Mouse (Mus musculus): ENCODE measurements around the gene Spon1. TPM values are rescaled to one million over a fixed set of nuclear protein-coding genes. Genes with fewer than 3 reads are reported as not detected.

The Spon1 gene
- polyA plus RNA-seq, 1 experiment from 2014 or later, result 79.1 TPM

DNA sequence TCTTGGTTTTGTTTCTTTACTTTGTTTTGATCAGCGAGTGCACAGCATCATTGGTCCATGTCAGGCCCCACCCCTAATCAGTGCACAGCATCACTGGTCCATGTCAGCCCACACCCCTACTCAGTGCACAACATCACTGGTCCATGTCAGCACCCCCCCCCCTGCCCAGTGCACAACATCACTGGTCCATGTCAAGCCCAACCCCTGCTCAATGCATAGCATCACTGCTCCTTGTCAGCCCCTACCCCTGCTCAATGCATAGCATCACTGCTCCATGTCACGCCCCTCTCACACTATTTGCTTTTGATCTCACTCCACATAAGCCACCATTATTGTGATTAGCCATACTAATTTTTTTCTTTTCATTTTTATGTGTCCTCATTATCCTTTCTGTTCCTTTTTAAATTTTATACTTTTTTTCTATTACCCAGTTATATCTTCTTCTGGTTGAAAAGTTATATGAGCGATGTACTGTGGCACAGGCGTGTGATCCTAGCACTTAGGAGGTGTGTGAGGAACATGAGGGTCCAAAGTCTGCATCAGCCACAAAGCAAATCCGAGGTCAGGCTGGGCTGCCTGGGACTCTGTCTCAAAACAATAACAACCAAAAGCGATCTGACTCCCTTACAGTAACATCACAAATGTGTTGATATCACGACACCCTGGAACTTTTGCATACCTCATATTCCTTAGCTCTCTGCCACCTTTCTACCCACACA lies 128.3 kb downstream of the Spon1 start:
- no peak for DNase-seq (ENCODE audit: low spot score)
- 89% methylated on average over 7 of the region's 7 CpGs for WGBS
- no peak overlapping the region for H3K9ac ChIP-seq (ENCODE audit: low read length)
- H3K9me3 ChIP-seq (ENCODE audit: control insufficient read depth, low read length), result no peaks in the 10 kb centered on the region
- no peak overlapping the region for H3K27ac ChIP-seq (ENCODE audit: low read depth, low read length)
- H3K36me3 ChIP-seq (ENCODE audit: control insufficient read depth, insufficient read depth, low read length), result no peaks in the 10 kb centered on the region
- no peak for ATAC-seq (ENCODE audit: insufficient read depth, low FRiP score, low TSS enrichment)
- H3K4me1 ChIP-seq (ENCODE audit: control insufficient read depth, insufficient read depth, low read length), result no peaks in the 10 kb centered on the region
- no peak overlapping the region for H3K4me2 ChIP-seq (ENCODE audit: low read depth)
- H3K4me3 ChIP-seq (ENCODE audit: low read depth, low read length), result no peak overlapping the region
- H3K27me3 ChIP-seq (ENCODE audit: control insufficient read depth, insufficient read depth, low read length), result no peaks in the 10 kb centered on the region

DNA sequence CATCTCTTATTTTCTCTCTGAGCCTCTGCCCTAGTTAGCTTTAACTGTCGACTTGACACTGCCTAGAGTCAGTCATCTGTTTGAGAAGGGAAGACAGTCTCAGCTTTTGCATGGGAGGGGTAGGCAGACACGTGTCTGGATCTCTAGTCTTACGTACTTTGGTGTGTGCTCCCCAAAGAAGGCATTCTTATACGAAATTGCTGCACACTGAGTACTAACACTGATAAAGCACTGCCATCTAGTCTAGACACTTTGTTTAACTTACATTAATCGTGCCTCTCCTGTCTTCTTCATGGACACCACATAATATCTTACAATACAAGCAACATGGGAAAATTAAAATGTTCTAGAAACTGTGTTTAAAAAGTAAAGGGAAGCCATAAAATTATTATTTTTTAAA lies 129.5 kb downstream of the Spon1 start:
- Histone ChIP-seq H3K9me3 (ENCODE audit: control insufficient read depth, low read length) (no peaks in the 10 kb centered on the region), H3K27ac (ENCODE audit: low read depth, low read length) (no peak overlapping the region), H3K4me1 (ENCODE audit: control insufficient read depth, insufficient read depth, low read length) (no peaks in the 10 kb centered on the region), H3K27me3 (ENCODE audit: control insufficient read depth, insufficient read depth, low read length) (no peaks in the 10 kb centered on the region), H3K4me3 (ENCODE audit: low read depth, low read length) (no peak overlapping the region), H3K36me3 (ENCODE audit: control insufficient read depth, insufficient read depth, low read length) (no peaks in the 10 kb centered on the region), H3K9ac (ENCODE audit: low read length) (no peak overlapping the region), H3K4me2 (ENCODE audit: low read depth) (no peak overlapping the region)
- ATAC-seq (ENCODE audit: insufficient read depth, low FRiP score, low TSS enrichment) (no peak), DNase-seq (ENCODE audit: low spot score) (no peak)
- 83% methylated on average over 5 of the region's 5 CpGs for WGBS

DNA sequence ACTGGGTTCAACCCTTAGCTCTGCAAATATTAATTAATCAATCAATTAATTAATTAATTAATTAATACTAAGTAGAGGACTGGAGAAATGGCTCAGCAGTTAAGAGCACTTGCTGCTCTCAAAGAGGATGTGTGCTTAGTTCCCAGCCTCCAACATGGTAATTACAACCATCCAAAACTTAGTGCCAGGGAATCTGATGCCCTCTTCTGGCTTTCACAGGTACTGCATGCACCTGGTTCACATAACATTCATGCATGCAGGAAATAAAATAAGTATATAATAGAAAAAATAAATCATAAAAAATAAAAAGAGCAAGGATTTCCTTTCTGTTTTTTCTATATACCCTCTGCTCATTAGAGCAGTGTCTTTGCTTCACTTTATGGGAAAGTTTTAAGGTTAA lies 132.6 kb downstream of the Spon1 start:
- Histone ChIP-seq H3K4me1 (ENCODE audit: control insufficient read depth, insufficient read depth, low read length) (peaks cover 3% of the 10 kb centered on the region; the same call in 1 of the 2 replicates), H3K27ac (ENCODE audit: low read depth, low read length) (no peak overlapping the region), H3K4me2 (ENCODE audit: low read depth) (no peak overlapping the region), H3K9me3 (ENCODE audit: control insufficient read depth, low read length) (no peaks in the 10 kb centered on the region), H3K36me3 (ENCODE audit: control insufficient read depth, insufficient read depth, low read length) (no peaks in the 10 kb centered on the region), H3K9ac (ENCODE audit: low read length) (no peak overlapping the region), H3K4me3 (ENCODE audit: low read depth, low read length) (no peak overlapping the region), H3K27me3 (ENCODE audit: control insufficient read depth, insufficient read depth, low read length) (no peaks in the 10 kb centered on the region)
- DNase-seq (ENCODE audit: low spot score) (no peak), ATAC-seq (ENCODE audit: insufficient read depth, low FRiP score, low TSS enrichment) (no peak)

DNA sequence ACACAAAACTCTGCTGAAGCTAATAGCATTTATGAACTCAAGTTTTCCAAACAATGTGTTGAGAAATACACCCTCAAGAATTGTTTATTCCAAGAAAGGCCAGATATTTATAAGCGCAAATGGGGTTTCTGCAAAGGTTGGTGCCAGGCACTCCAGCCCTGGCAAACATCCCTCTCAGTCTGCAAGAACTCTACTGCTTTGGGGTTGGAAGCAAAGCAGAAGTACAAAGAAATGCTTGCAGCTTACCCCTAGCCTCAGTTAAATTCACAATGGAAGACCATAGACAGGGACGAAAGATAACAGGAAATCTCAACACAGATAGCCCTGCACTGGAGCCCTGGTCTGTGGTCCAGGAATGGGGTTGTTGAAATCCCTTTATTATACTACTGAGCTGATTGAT lies 135.7 kb downstream of the Spon1 start:
- no peak overlapping the region for H3K9ac ChIP-seq (ENCODE audit: low read length)
- DNase-seq (ENCODE audit: low spot score) (no peak), ATAC-seq (ENCODE audit: insufficient read depth, low FRiP score, low TSS enrichment) (no peak)
- no peak overlapping the region for H3K4me2 ChIP-seq (ENCODE audit: low read depth)
- WGBS, result 83% methylated on average over 2 of the region's 2 CpGs
- no peaks in the 10 kb centered on the region for H3K9me3 ChIP-seq (ENCODE audit: control insufficient read depth, low read length)
- H3K27ac ChIP-seq (ENCODE audit: low read depth, low read length), result no peak overlapping the region
- H3K4me1 ChIP-seq (ENCODE audit: control insufficient read depth, insufficient read depth, low read length), result peaks cover 3% of the 10 kb centered on the region; the same call in 1 of the 2 replicates
- H3K27me3 ChIP-seq (ENCODE audit: control insufficient read depth, insufficient read depth, low read length), result no peaks in the 10 kb centered on the region
- H3K36me3 ChIP-seq (ENCODE audit: control insufficient read depth, insufficient read depth, low read length), result no peaks in the 10 kb centered on the region
- H3K4me3 ChIP-seq (ENCODE audit: low read depth, low read length), result no peak overlapping the region

DNA sequence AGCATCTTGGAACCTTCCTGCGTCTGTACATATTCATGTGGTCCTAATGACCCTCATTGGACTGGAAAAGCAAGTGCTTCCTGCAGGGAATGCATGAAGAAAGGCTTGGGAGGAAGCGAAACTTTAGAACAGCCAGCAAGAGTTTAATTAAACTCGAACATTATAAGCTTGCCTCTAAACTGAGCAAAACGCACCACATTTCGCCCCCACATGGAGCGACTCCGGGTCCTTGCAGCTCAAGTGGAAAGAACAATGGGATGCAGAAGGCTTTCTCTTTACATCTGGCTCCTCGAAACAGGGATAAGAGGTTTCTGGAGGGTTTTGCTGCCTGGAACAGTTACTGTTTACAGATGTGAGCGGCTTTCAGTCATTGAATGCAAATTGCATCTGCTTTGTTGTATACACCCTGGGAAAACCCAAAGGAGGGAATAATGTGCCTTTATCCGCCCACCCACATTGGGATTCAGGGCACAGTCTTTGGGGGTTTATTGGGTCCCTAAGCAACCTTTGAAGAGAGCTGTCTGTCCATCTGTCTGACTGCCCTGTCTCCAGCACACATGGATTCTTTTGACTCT lies 136.2 kb downstream of the Spon1 start:
- 44% methylated on average over 10 of the region's 10 CpGs for WGBS
- H3K4me2 ChIP-seq (ENCODE audit: low read depth), result no peak overlapping the region
- H3K9ac ChIP-seq (ENCODE audit: low read length), result no peak overlapping the region
- no peaks in the 10 kb centered on the region for H3K9me3 ChIP-seq (ENCODE audit: control insufficient read depth, low read length)
- peaks cover 3% of the 10 kb centered on the region; the same call in 1 of the 2 replicates for H3K4me1 ChIP-seq (ENCODE audit: control insufficient read depth, insufficient read depth, low read length)
- no peak overlapping the region for H3K4me3 ChIP-seq (ENCODE audit: low read depth, low read length)
- no peak overlapping the region for H3K27ac ChIP-seq (ENCODE audit: low read depth, low read length)
- ATAC-seq (ENCODE audit: insufficient read depth, low FRiP score, low TSS enrichment), result no peak
- H3K27me3 ChIP-seq (ENCODE audit: control insufficient read depth, insufficient read depth, low read length), result no peaks in the 10 kb centered on the region
- DNase-seq (ENCODE audit: low spot score), result peak; percentile 30
- no peaks in the 10 kb centered on the region for H3K36me3 ChIP-seq (ENCODE audit: control insufficient read depth, insufficient read depth, low read length)

DNA sequence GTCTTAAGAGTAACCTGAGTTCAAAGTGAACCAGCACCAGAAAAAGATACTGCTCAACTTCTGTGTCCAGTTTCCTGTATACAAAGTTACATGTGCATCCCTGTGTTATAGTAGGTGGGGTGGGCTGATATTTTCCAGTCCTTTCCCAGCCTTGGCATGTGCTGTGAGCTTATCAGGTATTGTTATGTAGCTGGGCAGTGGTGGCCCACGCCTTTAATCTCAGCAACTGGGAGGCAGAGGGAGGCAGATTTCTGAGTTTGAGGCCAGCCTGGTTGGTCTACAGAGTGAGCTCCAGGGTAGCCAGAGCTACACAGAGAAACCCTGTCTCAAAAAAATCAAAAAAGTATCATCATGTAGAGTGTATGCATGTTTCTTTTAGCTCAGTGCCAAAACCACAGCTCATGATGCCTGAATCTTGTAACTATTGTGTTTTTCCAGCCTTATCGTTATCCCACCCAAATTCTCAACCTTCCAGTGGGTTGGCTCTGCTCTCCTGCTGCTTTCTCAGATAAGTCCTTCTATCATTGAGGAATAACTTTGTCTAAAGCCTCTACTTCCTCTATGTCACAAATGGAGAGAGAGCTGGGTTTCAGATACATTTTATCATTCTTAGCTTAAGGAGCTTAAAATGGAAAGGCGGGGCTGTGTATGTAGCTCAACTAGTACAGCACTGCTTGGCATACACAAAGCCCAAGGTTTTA lies 137.5 kb downstream of the Spon1 start:
- Histone ChIP-seq H3K27me3 (ENCODE audit: control insufficient read depth, insufficient read depth, low read length) (no peaks in the 10 kb centered on the region), H3K36me3 (ENCODE audit: control insufficient read depth, insufficient read depth, low read length) (no peaks in the 10 kb centered on the region), H3K9me3 (ENCODE audit: control insufficient read depth, low read length) (no peaks in the 10 kb centered on the region), H3K4me1 (ENCODE audit: control insufficient read depth, insufficient read depth, low read length) (peaks cover 3% of the 10 kb centered on the region; the same call in 1 of the 2 replicates), H3K4me3 (ENCODE audit: low read depth, low read length) (no peak overlapping the region), H3K27ac (ENCODE audit: low read depth, low read length) (no peak overlapping the region), H3K4me2 (ENCODE audit: low read depth) (no peak overlapping the region), H3K9ac (ENCODE audit: low read length) (no peak overlapping the region)
- DNase-seq (ENCODE audit: low spot score) (no peak), ATAC-seq (ENCODE audit: insufficient read depth, low FRiP score, low TSS enrichment) (no peak)
- WGBS, result 90% methylated on average over 3 of the region's 3 CpGs

DNA sequence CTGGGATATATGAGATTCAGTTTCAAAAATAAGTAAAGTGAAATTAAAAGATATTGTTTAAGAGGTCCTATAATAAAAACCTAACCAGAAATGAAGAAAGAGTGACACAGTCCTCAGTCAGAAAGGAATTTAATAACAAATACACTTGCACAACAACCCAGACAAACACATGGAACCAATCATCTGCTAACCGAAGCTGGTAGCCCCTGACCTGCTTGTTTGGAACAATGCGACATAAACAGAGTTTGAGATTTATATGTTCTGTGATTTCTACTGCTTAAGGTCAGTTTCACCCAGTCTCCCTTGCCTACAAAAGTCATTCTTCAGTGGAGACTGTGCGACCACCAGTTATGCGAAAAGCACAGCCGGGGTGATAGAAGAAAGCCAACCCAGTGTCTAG lies 138.1 kb downstream of the Spon1 start:
- Histone ChIP-seq H3K27me3 (ENCODE audit: control insufficient read depth, insufficient read depth, low read length) (no peaks in the 10 kb centered on the region), H3K9me3 (ENCODE audit: control insufficient read depth, low read length) (no peaks in the 10 kb centered on the region), H3K4me3 (ENCODE audit: low read depth, low read length) (no peak overlapping the region), H3K36me3 (ENCODE audit: control insufficient read depth, insufficient read depth, low read length) (no peaks in the 10 kb centered on the region), H3K4me2 (ENCODE audit: low read depth) (no peak overlapping the region), H3K4me1 (ENCODE audit: control insufficient read depth, insufficient read depth, low read length) (peaks cover 3% of the 10 kb centered on the region; the same call in 1 of the 2 replicates), H3K9ac (ENCODE audit: low read length) (no peak overlapping the region), H3K27ac (ENCODE audit: low read depth, low read length) (no peak overlapping the region)
- no peak for DNase-seq (ENCODE audit: low spot score)
- ATAC-seq (ENCODE audit: insufficient read depth, low FRiP score, low TSS enrichment), result no peak
- WGBS, result 86% methylated on average over 5 of the region's 5 CpGs

DNA sequence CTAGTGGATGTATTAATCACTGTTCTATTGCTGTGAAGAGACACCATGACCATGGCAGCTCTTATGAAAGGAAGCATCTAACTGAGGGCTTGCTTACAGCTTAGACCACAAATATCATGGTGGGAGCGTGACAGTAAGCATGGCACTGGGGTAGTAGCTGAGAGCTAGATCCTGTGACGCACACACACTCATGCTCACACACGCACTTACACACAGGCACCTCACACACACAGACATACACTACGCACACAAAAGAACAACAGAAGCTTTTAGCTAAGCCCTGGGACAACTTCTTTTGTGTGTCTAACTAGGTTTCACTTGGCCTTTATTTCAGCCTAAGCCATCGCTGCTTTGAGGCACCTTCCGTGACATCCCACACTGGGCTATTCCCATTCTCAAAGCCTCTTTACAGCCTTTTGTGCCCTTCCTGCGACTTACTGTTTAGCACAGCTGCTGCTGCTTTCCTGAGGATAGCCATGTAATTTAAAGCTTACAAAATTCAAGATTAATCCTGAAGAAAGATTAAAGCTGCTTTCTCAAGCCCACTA lies 138.6 kb downstream of the Spon1 start:
- 57% methylated on average over 7 of the region's 7 CpGs for WGBS
- Histone ChIP-seq H3K4me2 (ENCODE audit: low read depth) (no peak overlapping the region), H3K36me3 (ENCODE audit: control insufficient read depth, insufficient read depth, low read length) (no peaks in the 10 kb centered on the region), H3K4me1 (ENCODE audit: control insufficient read depth, insufficient read depth, low read length) (peaks cover 3% of the 10 kb centered on the region), H3K9ac (ENCODE audit: low read length) (no peak overlapping the region), H3K27ac (ENCODE audit: low read depth, low read length) (no peak overlapping the region), H3K27me3 (ENCODE audit: control insufficient read depth, insufficient read depth, low read length) (no peaks in the 10 kb centered on the region), H3K4me3 (ENCODE audit: low read depth, low read length) (no peak overlapping the region), H3K9me3 (ENCODE audit: control insufficient read depth, low read length) (no peaks in the 10 kb centered on the region)
- DNase-seq (ENCODE audit: low spot score) (no peak), ATAC-seq (ENCODE audit: insufficient read depth, low FRiP score, low TSS enrichment) (no peak)

Data from neural tube, embryonic 11.5 days (tissue).